Mouse (Mus musculus): ENCODE data around the gene 4930402F06Rik.

Gene 4930402F06Rik

DNA sequence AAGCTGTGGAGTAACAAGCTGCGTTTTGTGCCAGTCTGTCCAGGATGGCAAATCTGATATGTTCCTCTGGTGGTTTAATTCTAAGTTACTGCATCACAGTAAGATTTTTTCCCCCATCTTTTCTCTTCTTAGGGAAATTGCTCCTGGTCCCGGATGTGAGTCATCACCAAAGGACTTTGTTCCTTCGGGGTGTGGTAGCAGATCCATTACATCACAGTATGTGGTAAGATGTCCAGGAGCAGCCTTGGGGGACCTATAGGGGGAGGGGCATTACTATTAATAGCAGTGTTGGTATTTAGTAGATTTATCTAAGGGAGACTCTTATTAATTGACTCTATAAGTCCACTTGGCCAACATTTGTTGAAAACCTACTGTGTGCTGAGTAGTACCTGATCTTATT is 54.4 kb downstream of the 4930402F06Rik start:
- in situ Hi-C loops (cut with MboI, MseI): no loop called here

DNA sequence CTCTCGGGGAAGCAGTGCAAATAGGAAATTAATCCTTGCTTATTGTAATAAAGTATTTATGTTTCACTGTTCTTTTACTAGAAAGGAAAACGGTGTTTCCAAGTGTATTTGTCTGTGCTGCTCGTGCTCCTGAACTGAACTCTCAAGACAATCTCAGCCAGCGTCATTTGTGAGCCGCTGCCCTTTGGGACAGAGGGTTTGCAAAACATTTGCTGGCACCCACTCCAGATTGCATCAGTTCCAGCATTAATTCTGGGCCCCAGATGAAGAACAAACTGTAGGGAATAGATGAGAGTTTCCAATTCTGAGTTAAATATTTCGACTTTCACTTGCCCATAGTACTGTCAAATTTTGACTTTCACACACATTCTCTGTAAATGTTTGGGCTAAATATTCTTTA is 58.3 kb downstream of the 4930402F06Rik start:
- in situ Hi-C loops (cut with MboI, MseI): no loop called here

DNA sequence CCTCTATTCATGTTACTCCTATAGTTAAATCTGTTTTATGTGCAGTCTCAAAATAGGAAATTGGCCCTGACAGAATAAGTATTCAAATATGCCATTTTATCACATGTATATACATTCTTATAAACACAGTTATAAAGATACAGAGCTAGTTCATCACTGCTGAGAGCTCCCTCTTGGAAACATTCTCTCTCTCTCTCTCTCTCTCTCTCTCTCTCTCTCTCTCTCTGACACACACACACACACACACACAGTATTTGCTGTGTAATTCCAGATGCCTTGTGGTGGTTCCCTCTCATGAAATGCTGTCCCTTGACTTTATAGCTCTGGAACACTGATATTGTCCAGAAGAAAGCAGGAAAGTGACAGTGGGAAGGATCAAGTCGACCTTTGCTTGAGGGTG is 58.9 kb downstream of the 4930402F06Rik start:
- in situ Hi-C loops (cut with MboI, MseI): no loop called here

DNA sequence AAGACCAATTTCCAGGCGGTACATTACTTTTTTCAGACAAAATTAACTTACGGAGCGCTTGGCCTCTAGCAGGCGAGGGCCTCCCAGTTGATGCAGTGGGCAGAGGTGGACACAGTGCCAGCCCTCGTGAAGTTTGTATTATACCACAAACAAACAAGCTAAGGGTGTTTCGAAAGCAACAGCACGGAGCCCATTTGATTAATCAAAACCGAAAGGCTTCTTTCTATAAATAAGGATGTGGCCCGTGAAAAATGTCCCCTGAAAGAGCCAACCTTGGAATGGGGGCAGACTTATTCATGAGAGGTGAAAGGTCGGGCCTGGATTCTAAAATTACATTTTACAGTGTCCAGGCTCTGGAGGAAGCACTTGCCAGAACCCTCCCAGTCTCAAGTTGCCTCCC is 59.6 kb downstream of the 4930402F06Rik start:
- in situ Hi-C loops (cut with MboI, MseI): no loop called here

DNA sequence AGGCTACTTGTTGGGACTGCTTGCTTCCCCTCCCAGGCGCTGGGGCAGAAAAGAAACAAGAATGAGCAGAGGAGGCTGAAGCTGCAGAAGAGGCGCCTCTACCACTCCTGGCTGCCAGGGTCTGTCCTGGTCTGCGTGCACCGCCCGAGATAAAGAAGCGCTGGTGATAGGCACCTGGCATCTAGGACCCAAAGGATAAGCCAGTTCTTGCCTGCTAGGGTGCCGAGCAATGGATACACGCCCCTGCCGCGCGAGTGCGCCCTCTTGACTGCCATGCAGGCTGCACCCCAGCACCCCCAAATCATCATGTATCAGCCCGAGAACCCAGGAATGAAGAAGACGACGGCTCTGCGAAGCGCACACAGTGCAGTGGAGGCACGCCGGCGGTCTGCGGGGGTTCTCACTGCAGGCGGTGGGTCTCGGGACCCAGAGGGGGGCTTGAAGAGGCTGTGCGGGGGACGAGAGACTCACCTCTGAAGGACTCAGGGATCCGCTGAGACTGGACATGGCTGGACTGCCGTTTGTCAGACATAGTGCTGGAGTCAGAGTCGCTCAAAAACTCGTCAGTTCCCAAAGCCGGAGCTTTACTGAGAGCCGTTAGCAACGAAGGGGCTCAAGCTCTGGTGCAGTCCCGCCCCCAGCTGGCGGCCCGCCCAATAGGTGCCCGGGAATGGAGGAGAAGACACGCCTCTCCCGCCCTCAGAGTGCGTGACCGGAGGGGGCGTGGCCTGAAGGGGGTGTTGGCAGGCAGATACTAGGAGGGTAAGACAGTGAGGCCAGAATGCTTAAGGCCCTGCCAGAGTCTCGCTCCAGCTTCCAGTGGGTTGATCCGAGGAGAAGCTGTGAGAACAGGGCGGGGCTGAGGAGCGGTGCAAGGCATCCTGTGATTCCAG is 60.3 kb downstream of the 4930402F06Rik start, which contains the start of gene Stom:
Stom (minus strand) TSS at position 589 of the 893 bp plus-strand sequence.
- in situ Hi-C loops (cut with MboI, MseI): no loop called here

DNA sequence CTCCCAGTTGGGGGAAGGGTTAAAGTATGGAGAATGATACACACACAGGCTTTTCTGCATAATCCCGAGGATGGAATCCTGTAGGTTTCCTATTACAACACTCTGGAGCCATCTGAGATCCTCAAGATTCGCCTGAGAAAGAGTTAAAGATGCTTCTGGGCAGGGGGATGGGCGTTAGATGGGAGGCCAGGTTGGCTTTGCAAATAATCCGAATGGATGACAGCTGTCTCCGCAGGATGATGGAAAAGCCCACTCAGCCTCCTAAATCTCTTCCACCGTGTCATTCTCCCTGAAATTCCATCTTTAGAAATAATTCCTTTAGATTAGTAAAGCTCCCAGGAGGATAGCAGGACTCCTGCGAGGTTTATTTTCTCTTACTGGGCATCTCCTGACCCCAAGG is 61.4 kb downstream of the 4930402F06Rik start:
- in situ Hi-C loops (cut with MboI, MseI): no loop called here

DNA sequence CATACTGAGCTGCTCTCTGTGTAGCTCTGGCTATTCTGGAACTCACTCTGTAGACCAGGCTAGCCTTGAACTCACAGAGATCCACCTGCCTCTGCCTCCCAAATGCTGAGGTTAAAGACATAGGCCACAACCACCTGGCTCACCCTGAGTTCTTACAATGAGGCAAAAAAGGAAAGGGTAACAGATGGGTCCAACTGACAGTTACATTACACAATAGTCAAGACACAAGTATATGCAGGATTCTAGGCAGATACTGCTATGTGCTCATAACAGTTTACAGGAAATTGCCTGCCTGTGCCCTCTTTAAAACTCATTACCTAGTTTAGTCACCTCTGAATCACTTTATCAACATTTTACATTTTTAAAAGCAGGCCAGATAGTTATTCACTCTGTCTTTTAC is 63.3 kb downstream of the 4930402F06Rik start:
- in situ Hi-C loops (cut with MboI, MseI): no loop called here

DNA sequence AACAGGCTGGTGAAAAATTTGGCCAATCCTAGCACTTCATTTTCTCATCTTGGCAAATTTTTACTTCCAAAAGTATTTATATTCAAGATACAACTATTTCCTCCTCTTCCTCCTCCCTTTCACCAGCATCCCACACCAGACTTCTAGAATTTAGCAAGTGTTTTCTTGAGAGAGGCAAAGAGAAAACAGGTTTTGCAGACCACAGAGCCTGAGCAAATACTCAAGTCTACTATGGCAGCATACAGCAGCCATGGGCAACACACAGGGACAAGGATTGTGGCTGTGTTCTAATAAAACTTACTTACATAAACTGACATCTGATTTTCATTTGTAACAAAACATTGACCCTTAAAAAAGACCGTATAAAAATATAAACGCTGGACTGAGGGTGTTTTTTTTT is 65.8 kb downstream of the 4930402F06Rik start:
- in situ Hi-C loops (cut with MboI, MseI): no loop called here

DNA sequence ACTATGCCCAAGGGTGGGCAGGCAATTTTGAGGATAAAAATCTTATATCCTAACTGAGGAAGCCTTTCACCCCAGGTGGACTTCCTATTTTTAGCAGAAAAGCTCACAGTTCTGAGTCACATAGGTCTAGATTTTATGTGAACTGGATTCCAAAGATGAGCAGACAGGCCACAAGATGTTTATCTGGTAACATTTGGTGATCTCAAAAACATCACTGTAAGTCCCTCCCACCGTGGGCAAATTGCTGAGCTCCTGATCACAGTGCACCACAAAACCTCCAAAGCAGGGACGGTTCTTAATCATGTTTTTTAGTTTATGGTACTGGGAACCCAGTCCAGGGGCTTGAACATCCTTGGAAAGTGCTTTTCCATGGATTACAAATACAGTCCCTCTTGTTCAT is 67.9 kb downstream of the 4930402F06Rik start:
- in situ Hi-C loops (cut with MboI, MseI): no loop called here

DNA sequence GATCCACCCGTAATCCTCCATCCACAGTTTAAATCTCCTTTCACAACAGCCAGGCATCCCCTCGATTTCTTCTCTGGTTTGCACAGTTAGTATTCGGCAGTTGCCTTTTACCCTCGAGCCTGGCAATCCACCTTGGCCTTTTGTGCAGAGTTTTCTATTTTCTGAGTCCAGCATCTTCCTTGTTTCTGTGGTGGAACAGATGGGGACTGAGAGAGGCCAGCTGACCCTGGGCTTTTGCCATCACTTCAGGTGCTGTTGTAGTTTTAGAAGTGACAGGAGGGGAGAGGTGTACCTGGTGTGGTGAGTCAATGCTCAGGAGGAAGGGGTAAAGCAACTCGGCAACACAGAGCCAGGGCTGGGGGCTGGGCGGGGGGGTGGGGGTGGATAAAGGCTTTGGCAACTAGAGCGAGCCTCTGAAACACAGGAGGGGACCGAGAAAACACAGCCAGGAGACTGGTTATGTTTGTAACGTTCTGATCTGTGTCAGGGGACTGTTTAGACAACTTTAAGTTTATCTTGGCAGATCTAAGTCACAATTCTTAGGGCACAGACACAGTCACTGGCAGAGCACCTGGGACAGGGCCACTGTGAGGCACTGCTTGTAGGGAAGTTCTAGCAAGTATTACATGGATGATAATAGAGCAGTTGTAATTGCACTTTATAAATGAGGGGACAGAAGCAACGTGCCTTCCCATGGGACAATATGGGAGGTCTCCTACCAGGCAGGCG is 68.7 kb downstream of the 4930402F06Rik start:
- in situ Hi-C loops (cut with MboI, MseI): no loop called here

DNA sequence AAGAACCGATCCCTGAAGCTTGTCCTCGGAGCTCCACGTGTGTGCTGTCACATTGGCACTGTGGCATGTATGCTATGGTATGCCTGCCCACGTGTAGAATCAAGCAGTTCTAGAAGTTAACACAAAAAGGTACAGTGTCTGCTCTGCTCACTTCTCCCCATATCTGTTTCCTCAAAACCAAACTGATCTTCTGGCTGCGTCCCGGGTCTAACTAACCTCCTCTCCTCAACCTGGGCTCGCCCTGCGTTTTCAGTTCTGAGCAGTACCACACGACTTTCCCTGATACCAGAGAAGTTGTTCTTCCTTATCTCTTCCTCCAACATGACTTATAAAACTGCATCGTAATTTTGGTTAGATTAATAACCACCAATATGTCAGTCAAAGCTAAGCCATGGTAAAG is 69.4 kb downstream of the 4930402F06Rik start:
- in situ Hi-C loops (cut with MboI, MseI): no loop called here

DNA sequence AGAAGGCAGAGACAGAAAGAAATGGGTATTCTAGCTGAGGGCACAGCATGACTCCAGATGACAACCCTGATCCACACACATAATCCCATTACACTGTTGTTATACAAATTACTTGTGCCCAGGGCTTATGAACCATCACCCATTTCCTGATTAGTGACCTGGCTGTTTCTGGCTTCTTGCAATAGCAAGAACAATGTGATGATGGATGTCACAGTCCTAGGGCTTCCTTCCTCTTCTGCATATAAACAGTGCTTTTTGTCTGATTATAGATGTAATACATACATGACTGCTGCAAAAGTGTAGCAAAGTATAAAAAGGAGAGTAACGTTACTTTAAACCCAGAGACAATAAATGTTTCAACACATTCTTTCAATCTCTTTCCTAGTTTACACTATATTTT is 70.0 kb downstream of the 4930402F06Rik start:
- in situ Hi-C loops (cut with MboI, MseI): no loop called here

DNA sequence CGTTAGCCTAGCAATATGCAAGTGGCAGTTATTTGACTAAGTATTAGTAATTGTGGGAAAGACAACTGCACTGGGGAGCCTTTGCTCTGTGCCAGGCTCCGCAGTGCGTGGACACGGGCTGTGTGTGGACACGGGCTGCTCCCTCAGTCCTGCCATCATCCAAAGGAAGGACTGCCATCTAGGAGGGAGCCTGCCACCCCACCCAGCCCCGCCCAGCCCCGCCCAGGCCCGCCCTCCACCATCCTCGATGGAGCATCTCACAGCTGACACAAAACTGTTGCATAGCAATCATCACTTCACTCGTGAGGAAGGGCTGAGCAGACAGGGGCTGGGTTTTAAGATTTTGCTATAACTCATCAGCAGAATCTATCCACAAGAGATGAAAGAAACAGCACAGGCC is 71.0 kb downstream of the 4930402F06Rik start:
- in situ Hi-C loops (cut with MboI, MseI): no loop called here

Measured in T-helper 2 cell (primary cell).